Mouse (Mus musculus): ENCODE measurements at regions not wholly inside any gene's neighbourhood (a gene's known extent, or its start where the extent isn't known, plus 50 kb on each side); places are given as distances from the start of the nearest gene placed in this dataset.

- TF ChIP-seq POLR2A (IDR thresholded peaks at IDR 0.05; ENCODE audit: low read depth, low read length) (no peak), CTCF (IDR thresholded peaks at IDR 0.05; ENCODE audit: borderline replicate concordance, insufficient read depth, low read length) (no peak)
Observed at GRCm38 (mm10) chr9:50421061-50421460, 73.3 kb upstream of the Plet1 start.
